Mouse (Mus musculus): ENCODE data around the gene Cactin.

GRCm38 (mm10) chr10:81360721-81361120 is 39.8 kb downstream of the Cactin start:
- TF ChIP-seq POLR2A (IDR thresholded peaks at IDR 0.05; ENCODE audit: borderline replicate concordance, extremely low read depth, insufficient read depth, insufficient read length, poor library complexity, severe bottlenecking) (no peak), CTCF (IDR thresholded peaks at IDR 0.05; ENCODE audit: borderline replicate concordance, extremely low read depth, insufficient read depth, insufficient read length) (no peak)
